Mouse (Mus musculus) heart, adult 2 months (tissue): ENCODE data around the gene Gm20479.

Experiments
- CTCF ChIP-seq: fragments of 200-600 bp; IDR thresholded peaks from 2 replicates; pipeline ENCODE4 v1.8.1; 2022; ENCODE audit warnings: antibody characterized with exemption, mild to moderate bottlenecking, moderate library complexity
- POLR2A ChIP-seq: fragments of 200-500 bp; IDR thresholded peaks from 2 replicates; pipeline ENCODE4 v1.6.1; 2011; ENCODE audit warnings: mild to moderate bottlenecking, low read depth, low read length, control low read depth; ENCODE audit not compliant: insufficient read depth

- TF ChIP-seq CTCF (no peak), POLR2A (no peak)
These were observed 2.4 kb downstream of the Gm20479 start for GRCm38 (mm10) chr7:27354783-27355182.
